Mouse (Mus musculus) ES-E14 (cell line): ENCODE results near the gene Ager. TPM values are rescaled to one million over a fixed set of nuclear protein-coding genes. Genes with fewer than 3 reads are reported as not detected.

Source experiments
- DNase-seq: peaks from one replicate; pipeline ENCODE4 v3.0.0-alpha.2; 2013; ENCODE audit warnings: low read depth, low spot score
- H3K27ac ChIP-seq: 2 replicates; pipeline ENCODE4 v1.5.1; 2012; ENCODE audit warnings: low read depth, mild to moderate bottlenecking, low read length, moderate library complexity, mixed read lengths; ENCODE audit not compliant: poor library complexity, insufficient read depth, severe bottlenecking
- H3K36me3 ChIP-seq: 2 replicates; pipeline ENCODE4 v1.6.1; 2012; ENCODE audit warnings: mild to moderate bottlenecking, low read length, moderate library complexity, mixed read lengths; ENCODE audit not compliant: control insufficient read depth, poor library complexity, insufficient read depth, severe bottlenecking
- H3K4me1 ChIP-seq, 2 experiments: fragments of 150-350 bp in 1 of 2; sonication (generic) in 1 of 2; 2 replicates each; pipeline ENCODE4 v1.6.1; 2012; ENCODE audit warnings: low read length in 2 of 2, mild to moderate bottlenecking in 1 of 2, mixed read lengths in 1 of 2; ENCODE audit not compliant: control insufficient read depth in 2 of 2, insufficient read depth in 2 of 2, poor library complexity in 1 of 2
- H3K4me3 ChIP-seq, 2 experiments: fragments of 150-350 bp in 1 of 2; sonication (generic) in 1 of 2; 2 replicates each; pipeline ENCODE4 v1.5.1; 2012; ENCODE audit warnings: low read length in 2 of 2, low read depth in 1 of 2, mild to moderate bottlenecking in 1 of 2, mixed read lengths in 1 of 2; ENCODE audit not compliant: insufficient read depth in 1 of 2, poor library complexity in 1 of 2, severe bottlenecking in 1 of 2
- H3K9ac ChIP-seq: 2 replicates; pipeline ENCODE4 v1.6.1; 2012; ENCODE audit warnings: low read depth, mild to moderate bottlenecking, low read length, mixed read lengths; ENCODE audit not compliant: poor library complexity, insufficient read depth, severe bottlenecking
- H3K9me3 ChIP-seq: fragments of 150-350 bp; sonication (generic); 2 replicates; pipeline ENCODE4 v1.6.1; 2012; ENCODE audit warnings: low read depth, mild to moderate bottlenecking, low read length; ENCODE audit not compliant: control insufficient read depth, insufficient read depth
- CHD2 ChIP-seq: IDR thresholded peaks from 2 replicates; pipeline ENCODE4 v1.6.1; 2014; ENCODE audit warnings: mild to moderate bottlenecking, low read depth, low read length, inconsistent platforms
- HCFC1 ChIP-seq: IDR thresholded peaks from 2 replicates; pipeline ENCODE4 v1.6.1; 2012; ENCODE audit warnings: low read length, inconsistent platforms, borderline replicate concordance; ENCODE audit not compliant: insufficient read depth
- MAFK ChIP-seq: IDR thresholded peaks from 2 replicates; pipeline ENCODE4 v1.6.1; 2014; ENCODE audit warnings: mild to moderate bottlenecking, low read depth, low read length, inconsistent platforms; ENCODE audit not compliant: insufficient read depth
- ZC3H11A ChIP-seq: IDR thresholded peaks from 2 replicates; pipeline ENCODE4 v1.6.1; 2012; ENCODE audit warnings: low read depth, mild to moderate bottlenecking, inconsistent platforms, low read length, borderline replicate concordance
- ZNF384 ChIP-seq: IDR thresholded peaks from 2 replicates; pipeline ENCODE4 v1.6.1; 2012; ENCODE audit warnings: low read depth, low read length, inconsistent platforms
- in situ Hi-C, 2 experiments: fragments of 600-800 bp; cut with MboI; formaldehyde crosslinking; loops; one replicate each; pipeline ENCODE4 v1.15.1; 2025; ENCODE audit warnings: low sequenced_read_pairs in 2 of 2, inconsistent platforms in 1 of 2; ENCODE audit not compliant: unreplicated experiment in 2 of 2
- total RNA-seq: library from RNA; depleted of rRNA; stranded (reverse); fragments of 300-350 nt; gene quantifications from 2 replicates; pipeline ENCODE4 v1.2.3, GENCODE M21; 2012

Ager gene
- total RNA-seq, 1 experiment, result 2.3 TPM

- no peak for TF ChIP-seq ZNF384
- no peak; the same call in 1 of the 2 replicates for TF ChIP-seq HCFC1
- no peak for TF ChIP-seq ZC3H11A
- TF ChIP-seq CHD2, result no peak
- no peak for TF ChIP-seq MAFK
- H3K36me3 ChIP-seq, result peaks cover 4% of the 10 kb centered on the region; the same call in 1 of the 2 replicates
- peak overlapping the region; percentile 76 for H3K9ac ChIP-seq
- DNase-seq, result no peak
- peak overlapping the region; percentile 67 to 80 for H3K4me3 ChIP-seq
- H3K27ac ChIP-seq, result peak overlapping the region; percentile 33
- in situ Hi-C loops, result no loop called here
- peaks cover 6 to 31% of the 10 kb centered on the region in 2 experiments; a peak in 3 of 4 replicates for H3K4me1 ChIP-seq
- H3K9me3 ChIP-seq, result no peaks in the 10 kb centered on the region
Observed at GRCm38 (mm10) chr17:34627093-34627942, 29.7 kb downstream of the Ager start.

GRCm38 (mm10) chr17:34627943-34628643, 30.4 kb downstream of the Ager start, which contains the start of gene Ppt2:
Ppt2 (minus strand) TSS chr17:34628510.
- H3K4me1 ChIP-seq, result peaks cover 6 to 30% of the 10 kb centered on the region in 2 experiments; a peak in 3 of 4 replicates
- H3K36me3 ChIP-seq, result peaks cover 4% of the 10 kb centered on the region; the same call in 1 of the 2 replicates
- peak within 1 kb of the TSS; percentile 76 for H3K9ac ChIP-seq
- no peak within 1 kb of the TSS; the same call in 1 of the 2 replicates for H3K27ac ChIP-seq
- H3K9me3 ChIP-seq, result no peaks in the 10 kb centered on the region
- TF ChIP-seq MAFK (no peak), ZNF384 (no peak), HCFC1 (no peak), CHD2 (no peak), ZC3H11A (no peak)
- in situ Hi-C loops, result no loop called here
- no peak for DNase-seq
- peak within 1 kb of the TSS; percentile 52 to 80 for H3K4me3 ChIP-seq

- TF ChIP-seq ZC3H11A (no peak), ZNF384 (no peak), MAFK (no peak), HCFC1 (no peak), CHD2 (no peak)
- no peak overlapping the region for H3K4me3 ChIP-seq
- no peaks in the 10 kb centered on the region for H3K9me3 ChIP-seq
- H3K4me1 ChIP-seq, result peaks cover 6 to 30% of the 10 kb centered on the region in 2 experiments; a peak in 3 of 4 replicates
- no peak overlapping the region for H3K27ac ChIP-seq
- H3K36me3 ChIP-seq, result peaks cover 4% of the 10 kb centered on the region; the same call in 1 of the 2 replicates
- H3K9ac ChIP-seq, result no peak overlapping the region
- in situ Hi-C loops, result no loop called here
- no peak for DNase-seq
Observed at GRCm38 (mm10) chr17:34628644-34628967, 30.9 kb downstream of the Ager start.

- H3K27ac ChIP-seq, result no peak within 1 kb of the TSS
- no peak within 1 kb of the TSS for H3K9ac ChIP-seq
- no peaks in the 10 kb centered on the region for H3K9me3 ChIP-seq
- peaks cover 4% of the 10 kb centered on the region; the same call in 1 of the 2 replicates for H3K36me3 ChIP-seq
- H3K4me3 ChIP-seq, result peak within 1 kb of the TSS in 1 of 2 experiments; percentile 52; a peak in 1 of 4 replicates
- in situ Hi-C loops, result no loop called here
- DNase-seq, result no peak
- peaks cover 6 to 30% of the 10 kb centered on the region in 2 experiments; a peak in 3 of 4 replicates for H3K4me1 ChIP-seq
- TF ChIP-seq MAFK (no peak), HCFC1 (no peak), ZC3H11A (no peak), CHD2 (no peak), ZNF384 (no peak)
Observed at GRCm38 (mm10) chr17:34629221-34629751, 31.6 kb downstream of the Ager start, which contains the start of gene Prrt1. Prrt1 (plus strand) TSS chr17:34629533.
